Comparison of ENCODE assay signal across 8 mouse cellular contexts in the genomic region with DNA sequence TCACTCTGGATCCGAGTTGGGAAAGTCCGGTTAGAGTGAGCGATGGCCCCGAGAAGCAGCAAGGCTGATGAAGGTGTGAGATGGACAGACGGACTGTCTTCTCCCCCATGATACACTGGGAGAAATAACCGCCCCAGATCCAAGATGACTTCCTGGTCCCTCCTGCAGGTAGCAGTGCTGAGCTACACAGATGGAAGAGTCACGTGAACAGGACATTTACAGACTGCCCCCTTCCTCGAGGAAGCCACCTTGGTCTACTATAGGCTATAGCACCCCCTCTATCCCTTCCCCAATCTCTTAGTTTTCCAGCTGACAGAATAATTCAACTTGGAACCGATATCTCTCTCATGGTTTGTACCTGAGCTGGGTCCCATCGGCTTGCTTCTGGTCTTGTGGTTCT. TPM values are rescaled to one million over a fixed set of nuclear protein-coding genes. Genes with fewer than 3 reads are reported as not detected.
A peak's percentile ranks its signal among the peaks of the same experiment; 100 is the strongest.
DNase-seq lines count a peak whose midpoint lies in the region; ATAC-seq lines count a peak whose summit lies in the region.
"Had no signal": no experiment of that assay in that cellular context is flagged by ENCODE, and none has a peak within 500 bp of the region (broad histone marks: within the 10 kb centered on the region; RNA-seq: fewer than 3 reads in every experiment).

No protein-coding gene starts in this region.

- H3K9me3 ChIP-seq in heart, embryonic 13.5 days = peaks cover 3% of the 10 kb centered on the region; the same call in 1 of the 2 replicates
- H3K9me3 ChIP-seq in limb, embryonic 13.5 days = peaks cover 11% of the 10 kb centered on the region

- H3K36me3 ChIP-seq in heart, embryonic 13.5 days = no peaks in the 10 kb centered on the region
- no peaks in the 10 kb centered on the region for H3K36me3 ChIP-seq in limb, embryonic 13.5 days

- 14% methylated on average over 10 of the region's 10 CpGs for WGBS in heart, embryonic 13.5 days
- WGBS in limb, embryonic 13.5 days = 15% methylated on average over 10 of the region's 10 CpGs

- H3K9ac ChIP-seq in heart, embryonic 13.5 days = no peak overlapping the region
- no peak overlapping the region for H3K9ac ChIP-seq in limb, embryonic 13.5 days

- H3K4me3 ChIP-seq in heart, embryonic 13.5 days = peak overlapping the region; percentile 74
- H3K4me3 ChIP-seq in limb, embryonic 13.5 days = peak overlapping the region; percentile 70

- H3K27me3 ChIP-seq in heart, embryonic 13.5 days (replicated peaks) = peaks cover 67% of the 10 kb centered on the region
- peaks cover 45% of the 10 kb centered on the region for H3K27me3 ChIP-seq in limb, embryonic 13.5 days

- H3K4me1 ChIP-seq in heart, embryonic 13.5 days = peaks cover 7% of the 10 kb centered on the region
- peaks cover 14% of the 10 kb centered on the region for H3K4me1 ChIP-seq in limb, embryonic 13.5 days

- H3K27ac ChIP-seq in heart, embryonic 13.5 days (replicated peaks) = no peak overlapping the region
- H3K27ac ChIP-seq in limb, embryonic 13.5 days = peak overlapping the region; percentile 40; the same call in 1 of the 2 replicates

- peak; percentile 14 for DNase-seq in thymus, postnatal 14 days
- no peak for DNase-seq in thymus, postnatal 25 days
- DNase-seq in cerebellum, postnatal 25 days = peak; percentile 73 to 79
- no peak for DNase-seq in ovary, postnatal 10 days (ENCODE audit: low spot score)

- H3K4me2 ChIP-seq in heart, embryonic 13.5 days = peak overlapping the region; percentile 100
- H3K4me2 ChIP-seq in limb, embryonic 13.5 days (replicated peaks) = peak overlapping the region; percentile 99

- ATAC-seq in heart, embryonic 13.5 days (ENCODE audit: extremely low read depth, insufficient number of reproducible peaks, low FRiP score, low TSS enrichment) = no peak
- ATAC-seq in limb, embryonic 13.5 days (ENCODE audit: low FRiP score, low read depth) = peak; percentile 41; the same call in 1 of the 2 replicates
- 0 out of 2 replicates have a peak, but pooled peaks have one; percentile 6 for ATAC-seq in monocyte, adult 5-6 weeks (replicated peaks; ENCODE audit: insufficient number of reproducible peaks, low FRiP score, low TSS enrichment, poor library complexity, severe bottlenecking)

RNA-seq across cellular contexts. Expression of gene Neurl1a, which starts 0.6 kb away (rescaled TPM):
- polyA plus RNA-seq in heart, embryonic 13.5 days (2015; fragmentation: Nextera tagmentation; extraction: Ambion mirVana) = 1.8 and 2.1 TPM in 2 replicates
- 7.9 and 8.2 TPM in 2 replicates for polyA plus RNA-seq in limb, embryonic 13.5 days (2015; fragmentation: Nextera tagmentation; extraction: Ambion mirVana)
- 0.10 TPM in 1 of 3 replicates, not detected in the others for total RNA-seq in monocyte, adult 5-6 weeks (2017)

RNA-seq across cellular contexts. Expression of gene Calhm3, which starts 20.4 kb away (rescaled TPM):
- polyA plus RNA-seq in heart, embryonic 13.5 days (2015; fragmentation: Nextera tagmentation; extraction: Ambion mirVana) = not detected in 2 replicates
- polyA plus RNA-seq in limb, embryonic 13.5 days (2015; fragmentation: Nextera tagmentation; extraction: Ambion mirVana) = not detected in 2 replicates
- not detected in 3 replicates for total RNA-seq in monocyte, adult 5-6 weeks (2017)
- polyA plus RNA-seq: frontal cortex, adult 2 months had no signal

RNA-seq across cellular contexts. Expression of gene Calhm1, which starts 33.9 kb away (rescaled TPM):
- polyA plus RNA-seq in heart, embryonic 13.5 days (2015; fragmentation: Nextera tagmentation; extraction: Ambion mirVana) = not detected in 2 replicates
- not detected in 2 replicates for polyA plus RNA-seq in limb, embryonic 13.5 days (2015; fragmentation: Nextera tagmentation; extraction: Ambion mirVana)
- total RNA-seq in monocyte, adult 5-6 weeks (2017) = not detected in 3 replicates
- polyA plus RNA-seq: frontal cortex, adult 2 months had no signal

RNA-seq across cellular contexts. Expression of gene Calhm2, which starts 39.9 kb away (rescaled TPM):
- 5.2 and 6.0 TPM in 2 replicates for polyA plus RNA-seq in heart, embryonic 13.5 days (2015; fragmentation: Nextera tagmentation; extraction: Ambion mirVana)
- polyA plus RNA-seq in limb, embryonic 13.5 days (2015; fragmentation: Nextera tagmentation; extraction: Ambion mirVana) = 8.3 and 9.4 TPM in 2 replicates
- total RNA-seq in monocyte, adult 5-6 weeks (2017) = 28.2 to 57.6 TPM (median 36.5 TPM) in 3 replicates

Comparison
In these comparisons a context has a peak if more than half of its experiments do, and no peak if none do; other contexts are left out.
1. DNase-seq: peak in thymus, postnatal 14 days (single experiment) and cerebellum, postnatal 25 days (2 of 2); none in thymus, postnatal 25 days (single experiment) and ovary, postnatal 10 days (single experiment).